ENCODE assay signal across 10 mouse cellular contexts in genomic region chr9:20943396-20943795, GRCm38 (mm10). TPM values are rescaled to one million over a fixed set of nuclear protein-coding genes. Genes with fewer than 3 reads are reported as not detected.
A peak's percentile ranks its signal among the peaks of the same experiment; 100 is the strongest.
DNase-seq lines count a peak whose midpoint lies in the region; ATAC-seq and TF ChIP-seq lines count a peak whose summit lies in the region.
"Had no signal": no experiment of that assay in that cellular context is flagged by ENCODE, and none has a peak within 500 bp of the region (broad histone marks: within the 10 kb centered on the region; RNA-seq: fewer than 3 reads in every experiment).

No protein-coding gene starts in this region.

- H3K36me3 ChIP-seq in neural tube, embryonic 14.5 days (ENCODE audit: control insufficient read depth, insufficient read depth, low read length), result peaks cover 27% of the 10 kb centered on the region
- peaks cover 36% of the 10 kb centered on the region for H3K36me3 ChIP-seq in neural tube, embryonic 15.5 days
- peaks cover 37% of the 10 kb centered on the region for H3K36me3 ChIP-seq in embryonic facial prominence, embryonic 13.5 days
- H3K36me3 ChIP-seq in stomach, embryonic 15.5 days, result peaks cover 38% of the 10 kb centered on the region
- H3K36me3 ChIP-seq in forebrain, embryonic 12.5 days (replicated peaks), result peaks cover 57% of the 10 kb centered on the region

- intact Hi-C loops in gastrocnemius, adult 2 months (cut with DNase I), result no loop called here

- peak; percentile 45 for DNase-seq in gastrocnemius, adult 2 months
- no peak for DNase-seq in gastrocnemius, adult 8-10 months (ENCODE audit: low spot score in 2 of 2)
- DNase-seq in thymus, postnatal 14 days, result no peak
- DNase-seq: spleen, adult 18-20 months had no signal

- no peak overlapping the region for H3K4me3 ChIP-seq in gastrocnemius, adult 2 months
- no peak overlapping the region for H3K4me3 ChIP-seq in neural tube, embryonic 14.5 days (ENCODE audit: low read depth, low read length)
- H3K4me3 ChIP-seq in neural tube, embryonic 15.5 days (replicated peaks), result no peak overlapping the region
- H3K4me3 ChIP-seq in embryonic facial prominence, embryonic 13.5 days, result no peak overlapping the region
- H3K4me3 ChIP-seq in stomach, embryonic 15.5 days (replicated peaks), result no peak overlapping the region
- H3K4me3 ChIP-seq in forebrain, embryonic 12.5 days (replicated peaks), result no peak overlapping the region
- H3K4me3 ChIP-seq: midbrain, embryonic 10.5 days had no signal

- H3K4me1 ChIP-seq in neural tube, embryonic 14.5 days (ENCODE audit: control insufficient read depth, insufficient read depth, low read length), result 0 out of 2 replicates have a peak, but pooled peaks cover 6% of the 10 kb centered on the region
- H3K4me1 ChIP-seq in neural tube, embryonic 15.5 days, result peaks cover 14% of the 10 kb centered on the region
- peaks cover 24% of the 10 kb centered on the region for H3K4me1 ChIP-seq in embryonic facial prominence, embryonic 13.5 days
- H3K4me1 ChIP-seq in stomach, embryonic 15.5 days, result peaks cover 4% of the 10 kb centered on the region
- H3K4me1 ChIP-seq in forebrain, embryonic 12.5 days, result peaks cover 14% of the 10 kb centered on the region

- ATAC-seq in neural tube, embryonic 14.5 days (ENCODE audit: low read depth), result 0 out of 2 replicates have a peak, but pooled peaks have one; percentile 11
- no peak for ATAC-seq in neural tube, embryonic 15.5 days (ENCODE audit: low FRiP score)
- ATAC-seq in embryonic facial prominence, embryonic 13.5 days (ENCODE audit: insufficient number of reproducible peaks, insufficient read depth, low FRiP score, low TSS enrichment, low read depth), result peak; percentile 15; the same call in 1 of the 2 replicates
- ATAC-seq in stomach, embryonic 15.5 days (ENCODE audit: insufficient read depth, low FRiP score, low read depth), result no peak
- ATAC-seq in forebrain, embryonic 12.5 days (ENCODE audit: low FRiP score), result no peak

- H3K27ac ChIP-seq in gastrocnemius, adult 2 months, result peak overlapping the region; percentile 12
- no peak overlapping the region for H3K27ac ChIP-seq in neural tube, embryonic 14.5 days (ENCODE audit: low read depth, low read length)
- no peak overlapping the region for H3K27ac ChIP-seq in neural tube, embryonic 15.5 days (replicated peaks)
- H3K27ac ChIP-seq in embryonic facial prominence, embryonic 13.5 days, result peak overlapping the region; percentile 62
- H3K27ac ChIP-seq in stomach, embryonic 15.5 days, result peak overlapping the region; percentile 32; the same call in 1 of the 2 replicates
- H3K27ac ChIP-seq in forebrain, embryonic 12.5 days, result no peak overlapping the region
- H3K27ac ChIP-seq: midbrain, embryonic 10.5 days had no signal

- WGBS in neural tube, embryonic 14.5 days, result 91% methylated on average over 7 of the region's 7 CpGs
- WGBS in neural tube, embryonic 15.5 days, result 89% methylated on average over 7 of the region's 7 CpGs
- WGBS in embryonic facial prominence, embryonic 13.5 days, result 69% methylated on average over 7 of the region's 7 CpGs
- WGBS in stomach, embryonic 15.5 days, result 87% methylated on average over 7 of the region's 7 CpGs
- 93% methylated on average over 7 of the region's 7 CpGs for WGBS in forebrain, embryonic 12.5 days

- H3K4me2 ChIP-seq in neural tube, embryonic 14.5 days (ENCODE audit: low read depth, low read length), result no peak overlapping the region
- H3K4me2 ChIP-seq in neural tube, embryonic 15.5 days, result no peak overlapping the region
- 0 out of 2 replicates have a peak overlapping the region, but pooled peaks have one; percentile 9 for H3K4me2 ChIP-seq in embryonic facial prominence, embryonic 13.5 days
- H3K4me2 ChIP-seq in stomach, embryonic 15.5 days, result no peak overlapping the region
- no peak overlapping the region for H3K4me2 ChIP-seq in forebrain, embryonic 12.5 days

- H3K9ac ChIP-seq in neural tube, embryonic 14.5 days (replicated peaks; ENCODE audit: low read depth, low read length), result no peak overlapping the region
- H3K9ac ChIP-seq in neural tube, embryonic 15.5 days (replicated peaks), result no peak overlapping the region
- no peak overlapping the region for H3K9ac ChIP-seq in embryonic facial prominence, embryonic 13.5 days
- no peak overlapping the region for H3K9ac ChIP-seq in stomach, embryonic 15.5 days
- H3K9ac ChIP-seq in forebrain, embryonic 12.5 days, result no peak overlapping the region

- TF ChIP-seq CTCF in gastrocnemius, adult 2 months (IDR thresholded peaks at IDR 0.05), result no peak

- H3K9me3 ChIP-seq in neural tube, embryonic 14.5 days (ENCODE audit: control insufficient read depth, low read length), result no peaks in the 10 kb centered on the region
- H3K9me3 ChIP-seq in neural tube, embryonic 15.5 days (replicated peaks), result no peaks in the 10 kb centered on the region
- H3K9me3 ChIP-seq in embryonic facial prominence, embryonic 13.5 days, result no peaks in the 10 kb centered on the region
- H3K9me3 ChIP-seq in stomach, embryonic 15.5 days, result no peaks in the 10 kb centered on the region
- H3K9me3 ChIP-seq in forebrain, embryonic 12.5 days, result no peaks in the 10 kb centered on the region
- H3K9me3 ChIP-seq: midbrain, embryonic 10.5 days had no signal

- H3K27me3 ChIP-seq in neural tube, embryonic 14.5 days (ENCODE audit: control insufficient read depth, insufficient read depth, low read length), result no peaks in the 10 kb centered on the region
- H3K27me3 ChIP-seq in neural tube, embryonic 15.5 days (replicated peaks), result no peaks in the 10 kb centered on the region
- no peaks in the 10 kb centered on the region for H3K27me3 ChIP-seq in embryonic facial prominence, embryonic 13.5 days
- H3K27me3 ChIP-seq in stomach, embryonic 15.5 days (replicated peaks), result no peaks in the 10 kb centered on the region
- H3K27me3 ChIP-seq in forebrain, embryonic 12.5 days, result no peaks in the 10 kb centered on the region

RNA-seq across cellular contexts. Expression of gene Dnmt1, which starts 16.3 kb away (rescaled TPM):
- total RNA-seq in gastrocnemius, adult 2 months (2021), result 1 to 10 TPM; 5.2 to 7.9 TPM
- 1 to 10 TPM; 5.5 to 6.0 (median 5.8) TPM for total RNA-seq in gastrocnemius, adult 8-10 months (2022)
- 41.1 and 42.7 TPM in 2 replicates for polyA plus RNA-seq in neural tube, embryonic 14.5 days (2014; fragmentation: Nextera tagmentation; extraction: Ambion mirVana)
- polyA plus RNA-seq in neural tube, embryonic 15.5 days (2015; fragmentation: Nextera tagmentation; extraction: Ambion mirVana), result 51.6 and 60.8 TPM in 2 replicates
- polyA plus RNA-seq in embryonic facial prominence, embryonic 13.5 days (2015; fragmentation: Nextera tagmentation; extraction: Ambion mirVana), result 102 and 109 TPM in 2 replicates
- 74.7 and 76.0 TPM in 2 replicates for polyA plus RNA-seq in stomach, embryonic 15.5 days (2015; fragmentation: Nextera tagmentation; extraction: Ambion mirVana)
- 134 and 153 TPM in 2 replicates for polyA plus RNA-seq in forebrain, embryonic 12.5 days (2016; fragmentation: Nextera tagmentation; extraction: Ambion mirVana)

RNA-seq across cellular contexts. Expression of gene S1pr2, which starts 33.2 kb away (rescaled TPM):
- 1 to 10 TPM; 2.0 to 2.3 TPM for total RNA-seq in gastrocnemius, adult 2 months (2021)
- 1 to 10 TPM in 1 of 4 experiments, under 1 TPM in 3; 0.46 to 1.1 (median 0.74) TPM for total RNA-seq in gastrocnemius, adult 8-10 months (2022)
- polyA plus RNA-seq in neural tube, embryonic 14.5 days (2014; fragmentation: Nextera tagmentation; extraction: Ambion mirVana), result 7.4 and 8.7 TPM in 2 replicates
- 8.8 and 17.9 TPM in 2 replicates for polyA plus RNA-seq in neural tube, embryonic 15.5 days (2015; fragmentation: Nextera tagmentation; extraction: Ambion mirVana)
- polyA plus RNA-seq in embryonic facial prominence, embryonic 13.5 days (2015; fragmentation: Nextera tagmentation; extraction: Ambion mirVana), result 67.8 and 71.5 TPM in 2 replicates
- polyA plus RNA-seq in stomach, embryonic 15.5 days (2015; fragmentation: Nextera tagmentation; extraction: Ambion mirVana), result 39.4 and 40.1 TPM in 2 replicates
- polyA plus RNA-seq in forebrain, embryonic 12.5 days (2016; fragmentation: Nextera tagmentation; extraction: Ambion mirVana), result 13.1 and 16.5 TPM in 2 replicates

RNA-seq across cellular contexts. Expression of gene Eif3g, which starts 45.0 kb away (rescaled TPM):
- total RNA-seq in gastrocnemius, adult 2 months (2021), result 100 to 1,000 TPM in 1 of 2 experiments, 10 to 100 TPM in 1; 97.0 to 102 TPM
- total RNA-seq in gastrocnemius, adult 8-10 months (2022), result 100 to 1,000 TPM in 3 of 4 experiments, 10 to 100 TPM in 1; 95.7 to 105 (median 102) TPM
- 226 and 228 TPM in 2 replicates for polyA plus RNA-seq in neural tube, embryonic 14.5 days (2014; fragmentation: Nextera tagmentation; extraction: Ambion mirVana)
- 260 and 274 TPM in 2 replicates for polyA plus RNA-seq in neural tube, embryonic 15.5 days (2015; fragmentation: Nextera tagmentation; extraction: Ambion mirVana)
- 292 and 343 TPM in 2 replicates for polyA plus RNA-seq in embryonic facial prominence, embryonic 13.5 days (2015; fragmentation: Nextera tagmentation; extraction: Ambion mirVana)
- polyA plus RNA-seq in stomach, embryonic 15.5 days (2015; fragmentation: Nextera tagmentation; extraction: Ambion mirVana), result 283 and 327 TPM in 2 replicates
- polyA plus RNA-seq in forebrain, embryonic 12.5 days (2016; fragmentation: Nextera tagmentation; extraction: Ambion mirVana), result 313 and 319 TPM in 2 replicates

RNA-seq across cellular contexts. Expression of gene Ppan, which starts 55.4 kb away (rescaled TPM):
- 1 to 10 TPM; 7.9 to 8.6 TPM for total RNA-seq in gastrocnemius, adult 2 months (2021)
- 10 to 100 TPM in 1 of 4 experiments, 1 to 10 TPM in 3; 6.8 to 10.9 (median 8.3) TPM for total RNA-seq in gastrocnemius, adult 8-10 months (2022)
- 41.7 and 49.0 TPM in 2 replicates for polyA plus RNA-seq in neural tube, embryonic 14.5 days (2014; fragmentation: Nextera tagmentation; extraction: Ambion mirVana)
- polyA plus RNA-seq in neural tube, embryonic 15.5 days (2015; fragmentation: Nextera tagmentation; extraction: Ambion mirVana), result 49.7 and 57.3 TPM in 2 replicates
- polyA plus RNA-seq in embryonic facial prominence, embryonic 13.5 days (2015; fragmentation: Nextera tagmentation; extraction: Ambion mirVana), result 86.2 and 87.6 TPM in 2 replicates
- polyA plus RNA-seq in stomach, embryonic 15.5 days (2015; fragmentation: Nextera tagmentation; extraction: Ambion mirVana), result 80.9 and 81.3 TPM in 2 replicates
- 63.2 and 66.9 TPM in 2 replicates for polyA plus RNA-seq in forebrain, embryonic 12.5 days (2016; fragmentation: Nextera tagmentation; extraction: Ambion mirVana)

RNA-seq across cellular contexts. Expression of gene Mrpl4, which starts 59.1 kb away (rescaled TPM):
- 10 to 100 TPM; 51.8 to 70.0 TPM for total RNA-seq in gastrocnemius, adult 2 months (2021)
- 10 to 100 TPM; 53.7 to 58.9 (median 55.7) TPM for total RNA-seq in gastrocnemius, adult 8-10 months (2022)
- 103 and 115 TPM in 2 replicates for polyA plus RNA-seq in neural tube, embryonic 14.5 days (2014; fragmentation: Nextera tagmentation; extraction: Ambion mirVana)
- polyA plus RNA-seq in neural tube, embryonic 15.5 days (2015; fragmentation: Nextera tagmentation; extraction: Ambion mirVana), result 114 and 123 TPM in 2 replicates
- 142 TPM in 2 replicates for polyA plus RNA-seq in embryonic facial prominence, embryonic 13.5 days (2015; fragmentation: Nextera tagmentation; extraction: Ambion mirVana)
- 129 and 133 TPM in 2 replicates for polyA plus RNA-seq in stomach, embryonic 15.5 days (2015; fragmentation: Nextera tagmentation; extraction: Ambion mirVana)
- 110 and 111 TPM in 2 replicates for polyA plus RNA-seq in forebrain, embryonic 12.5 days (2016; fragmentation: Nextera tagmentation; extraction: Ambion mirVana)

Comparison
In these comparisons a context has a peak if more than half of its experiments do, and no peak if none do; other contexts are left out.
1. ATAC-seq: peak in neural tube, embryonic 14.5 days (single experiment) and embryonic facial prominence, embryonic 13.5 days (single experiment); none in neural tube, embryonic 15.5 days (single experiment), stomach, embryonic 15.5 days (single experiment) and forebrain, embryonic 12.5 days (single experiment).
2. H3K27ac ChIP-seq: peak in gastrocnemius, adult 2 months (single experiment), embryonic facial prominence, embryonic 13.5 days (single experiment) and stomach, embryonic 15.5 days (single experiment); none in neural tube, embryonic 14.5 days (single experiment), neural tube, embryonic 15.5 days (single experiment) and forebrain, embryonic 12.5 days (single experiment).